Comparison of ENCODE assay signal across 8 mouse cellular contexts in the genomic region with DNA sequence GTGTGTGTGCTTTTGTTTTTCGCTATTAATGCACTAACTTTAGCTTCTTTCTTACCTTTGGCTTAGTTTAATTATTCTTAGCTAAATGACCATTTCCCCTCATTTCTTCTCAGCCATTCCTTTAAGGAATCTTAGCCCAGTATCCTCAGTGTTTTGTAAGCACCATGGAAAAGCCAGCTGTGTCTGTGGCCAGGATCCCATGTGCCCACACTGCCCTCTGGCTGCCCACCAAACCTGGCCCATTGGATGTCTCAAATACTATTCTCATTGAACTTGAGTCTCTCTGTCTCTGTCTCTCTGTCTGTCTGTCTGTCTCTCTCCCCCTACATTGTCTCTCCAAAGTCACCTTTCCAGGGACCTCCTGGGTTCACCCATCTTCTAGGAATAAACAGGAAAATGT.
DNase-seq lines count a peak whose midpoint lies in the region; ATAC-seq lines count a peak whose summit lies in the region.

No protein-coding gene starts in this region.

- no peak for ATAC-seq in cerebellum, adult (ENCODE audit: insufficient number of reproducible peaks, low FRiP score, low TSS enrichment)

- peak; percentile 39 for DNase-seq in left cerebral cortex, postnatal 4 days
- DNase-seq in left cerebral cortex, adult 8-10 months (ENCODE audit: low spot score in 2 of 2) = no peak
- DNase-seq in adipocyte (ENCODE audit: low spot score) = peak; percentile 79
- peak; percentile 65 for DNase-seq in embryo, embryonic 11 days
- peak; percentile 6 to 17 for DNase-seq in lung, adult 18-20 months
- DNase-seq in thymus, postnatal 10 days (ENCODE audit: low spot score in 2 of 2) = no peak
- DNase-seq in spleen, postnatal 36 days (ENCODE audit: low spot score in 2 of 2) = no peak

- intact Hi-C loops in left cerebral cortex, postnatal 4 days (cut with DNase I) = no loop called here

Comparison
In these comparisons a context has a peak if more than half of its experiments do, and no peak if none do; other contexts are left out.
1. DNase-seq: peak in left cerebral cortex, postnatal 4 days (single experiment), adipocyte (single experiment), embryo, embryonic 11 days (single experiment) and lung, adult 18-20 months (2 of 2); none in left cerebral cortex, adult 8-10 months (0 of 2), thymus, postnatal 10 days (0 of 2) and spleen, postnatal 36 days (0 of 2).